Mouse (Mus musculus): ENCODE results near the gene Msrb2. TPM values are rescaled to one million over a fixed set of nuclear protein-coding genes. Genes with fewer than 3 reads are reported as not detected.

Gene Msrb2
- polyA plus RNA-seq, 2 experiments = 6.5 to 8.4 TPM

DNA sequence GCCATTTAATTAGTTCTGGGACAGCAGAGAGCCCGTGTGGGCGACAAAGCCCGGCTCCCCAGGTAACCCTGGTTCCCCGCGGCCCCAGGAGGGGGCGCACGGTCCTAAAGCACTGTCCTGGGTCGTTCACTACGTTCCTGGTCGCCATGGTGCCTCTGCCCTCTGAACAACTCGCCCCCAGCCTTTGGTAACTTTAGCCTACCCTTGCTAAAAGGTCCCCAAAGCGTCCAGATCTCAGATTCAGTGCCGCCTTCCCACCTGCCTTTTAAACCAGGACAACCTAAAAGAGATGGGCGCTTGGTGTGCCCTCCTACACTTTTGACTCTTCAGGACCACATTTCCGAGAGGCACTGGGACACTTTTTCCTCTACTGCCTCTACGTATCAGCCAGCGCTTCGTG is 59.9 kb downstream of the Msrb2 start:
- peak; percentile 31; the same call in 1 of the 2 replicates for TF ChIP-seq CTCF (IDR thresholded peaks at IDR 0.05; ENCODE audit: low read depth)
- no peak for TF ChIP-seq EP300 (IDR thresholded peaks at IDR 0.05; ENCODE audit: low read depth)
- peaks cover 47% of the 10 kb centered on the region for H3K27me3 ChIP-seq (ENCODE audit: control insufficient read depth, insufficient read depth, low read length)
- no peak overlapping the region for H3K4me2 ChIP-seq (ENCODE audit: low read depth)
- H3K36me3 ChIP-seq (replicated peaks; ENCODE audit: control insufficient read depth, insufficient read depth, low read depth) = no peaks in the 10 kb centered on the region
- no peak overlapping the region for H3K9ac ChIP-seq (replicated peaks)
- WGBS (ENCODE audit: insufficient replicate concordance) = 2% methylated on average over 18 of the region's 18 CpGs
- H3K27ac ChIP-seq = no peak overlapping the region
- no peak overlapping the region for H3K4me3 ChIP-seq (ENCODE audit: insufficient read depth in 1 of 2, low read depth in 2 of 2, low read length in 2 of 2)
- ATAC-seq (ENCODE audit: insufficient read depth) (no peak), DNase-seq (ENCODE audit: low read depth in 3 of 3, low spot score in 3 of 3) (no peak)
- H3K9me3 ChIP-seq (ENCODE audit: control insufficient read depth, low read length) = no peaks in the 10 kb centered on the region
- H3K4me1 ChIP-seq (replicated peaks; ENCODE audit: control insufficient read depth in 2 of 2, insufficient read depth in 2 of 2, low read length in 1 of 2) = no peaks in the 10 kb centered on the region

DNA sequence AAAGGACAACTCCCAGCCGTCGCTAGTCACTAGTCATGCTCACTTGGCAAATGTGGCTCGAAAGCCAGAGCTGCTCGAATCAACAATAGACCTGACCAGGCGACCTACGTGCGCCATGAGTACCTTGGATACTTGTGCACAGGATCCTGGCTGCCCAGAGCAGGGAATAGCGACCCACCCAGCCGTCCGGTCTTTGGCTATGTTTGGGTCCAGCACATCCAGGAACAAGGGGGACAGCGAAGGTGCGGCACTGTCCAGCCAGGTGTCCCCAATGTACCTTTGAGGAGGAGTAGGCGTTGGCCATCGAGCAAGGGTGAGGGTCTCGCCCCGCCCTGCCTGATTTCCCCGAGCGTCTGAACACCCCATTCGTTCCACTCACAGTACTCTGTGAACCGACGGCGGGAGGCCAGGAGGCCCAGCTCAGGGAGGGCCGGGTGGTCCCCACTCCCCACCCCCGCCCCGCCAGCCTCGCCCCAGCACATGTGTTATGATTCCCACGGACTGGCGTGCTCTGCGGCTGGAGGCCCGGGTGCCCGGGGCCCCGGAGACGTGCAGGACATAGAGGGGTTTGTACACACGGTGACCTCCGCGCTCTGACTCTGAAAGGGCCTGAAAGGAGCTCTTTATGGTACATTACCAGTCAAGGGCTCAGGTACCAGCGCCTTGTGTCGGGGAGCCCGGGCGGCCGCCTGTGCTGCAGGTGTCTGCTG is 60.5 kb downstream of the Msrb2 start:
- ATAC-seq (ENCODE audit: insufficient read depth) (no peak), DNase-seq (ENCODE audit: low read depth in 3 of 3, low spot score in 3 of 3) (no peak)
- Histone ChIP-seq H3K4me3 (ENCODE audit: insufficient read depth in 1 of 2, low read depth in 2 of 2, low read length in 2 of 2) (no peak overlapping the region), H3K4me2 (ENCODE audit: low read depth) (no peak overlapping the region), H3K4me1 (replicated peaks; ENCODE audit: control insufficient read depth in 2 of 2, insufficient read depth in 2 of 2, low read length in 1 of 2) (no peaks in the 10 kb centered on the region), H3K27me3 (ENCODE audit: control insufficient read depth, insufficient read depth, low read length) (peaks cover 47% of the 10 kb centered on the region), H3K9me3 (ENCODE audit: control insufficient read depth, low read length) (no peaks in the 10 kb centered on the region), H3K27ac (no peak overlapping the region), H3K36me3 (replicated peaks; ENCODE audit: control insufficient read depth, insufficient read depth, low read depth) (no peaks in the 10 kb centered on the region), H3K9ac (replicated peaks) (no peak overlapping the region)
- TF ChIP-seq CTCF (IDR thresholded peaks at IDR 0.05; ENCODE audit: low read depth) = no peak
- TF ChIP-seq EP300 (IDR thresholded peaks at IDR 0.05; ENCODE audit: low read depth) = no peak
- 5% methylated on average over 41 of the region's 41 CpGs for WGBS (ENCODE audit: insufficient replicate concordance)

DNA sequence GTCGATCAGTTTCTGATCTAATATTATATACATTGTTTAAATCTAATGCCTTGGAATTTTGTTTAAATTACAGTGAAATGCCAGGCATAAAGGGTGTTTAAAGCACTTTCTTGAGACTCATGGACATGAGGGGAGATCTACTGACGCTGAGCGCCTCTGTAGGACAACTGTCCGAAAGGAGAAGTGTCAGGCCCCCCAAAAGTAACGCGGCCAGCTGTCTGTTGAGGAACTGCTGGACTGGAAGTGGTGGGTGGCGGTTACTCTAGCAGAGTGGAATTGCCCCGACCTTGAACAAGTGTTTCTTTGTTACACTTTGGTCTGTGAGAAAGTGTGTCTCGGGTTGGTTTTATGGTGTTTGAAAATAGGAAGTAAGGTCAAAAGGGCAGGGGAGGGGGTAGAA is 73.1 kb downstream of the Msrb2 start:
- ATAC-seq (ENCODE audit: insufficient read depth) = no peak
- Histone ChIP-seq H3K4me1 (replicated peaks; ENCODE audit: control insufficient read depth in 2 of 2, insufficient read depth in 2 of 2, low read length in 1 of 2) (no peaks in the 10 kb centered on the region), H3K36me3 (replicated peaks; ENCODE audit: control insufficient read depth, insufficient read depth, low read depth) (no peaks in the 10 kb centered on the region), H3K27me3 (ENCODE audit: control insufficient read depth, insufficient read depth, low read length) (peaks cover 50% of the 10 kb centered on the region), H3K9me3 (ENCODE audit: control insufficient read depth, low read length) (no peaks in the 10 kb centered on the region), H3K9ac (replicated peaks) (no peak overlapping the region), H3K27ac (no peak overlapping the region), H3K4me2 (ENCODE audit: low read depth) (no peak overlapping the region), H3K4me3 (ENCODE audit: insufficient read depth in 1 of 2, low read depth in 2 of 2, low read length in 2 of 2) (no peak overlapping the region)
- DNase-seq (ENCODE audit: low read depth in 3 of 3, low spot score in 3 of 3) = no peak
- no peak for TF ChIP-seq EP300 (IDR thresholded peaks at IDR 0.05; ENCODE audit: low read depth)
- TF ChIP-seq CTCF (IDR thresholded peaks at IDR 0.05; ENCODE audit: low read depth) = no peak
- 2% methylated on average over 9 of the region's 9 CpGs for WGBS (ENCODE audit: insufficient replicate concordance)

Other genes with a start within 250 kb of the Msrb2 start
- 0.02 and 0.04 TPM in 2 replicates for gene Armc3, start 172.1 kb upstream of the Msrb2 start, polyA plus RNA-seq (2012; rRNA removed)
- gene Armc3, start 172.1 kb upstream of the Msrb2 start, polyA plus RNA-seq (2014; fragmentation: Nextera tagmentation; extraction: Ambion mirVana) = 0.06 TPM in 1 of 2 replicates, not detected in the other
- 0.06 TPM in 1 of 2 replicates, not detected in the other for gene Ptf1a, start 74.2 kb downstream of the Msrb2 start, polyA plus RNA-seq (2012; rRNA removed)
- not detected in 2 replicates for gene Ptf1a, start 74.2 kb downstream of the Msrb2 start, polyA plus RNA-seq (2014; fragmentation: Nextera tagmentation; extraction: Ambion mirVana)
- gene 4921504E06Rik, start 182.5 kb downstream of the Msrb2 start, polyA plus RNA-seq (2012; rRNA removed) = not detected in 2 replicates
- gene 4921504E06Rik, start 182.5 kb downstream of the Msrb2 start, polyA plus RNA-seq (2014; fragmentation: Nextera tagmentation; extraction: Ambion mirVana) = not detected in 2 replicates